ENCODE assay signal across 7 mouse cellular contexts in genomic region chr3:121291560-121292258, GRCm38 (mm10). TPM values are rescaled to one million over a fixed set of nuclear protein-coding genes. Genes with fewer than 3 reads are reported as not detected.
A peak's percentile ranks its signal among the peaks of the same experiment; 100 is the strongest.
DNase-seq lines count a peak whose midpoint lies in the region; ATAC-seq lines count a peak whose summit lies in the region.

Gene Alg14 (plus strand): TSS chr3:121291773.

- WGBS in embryonic facial prominence, embryonic 11.5 days, result under 1% methylated on average over 42 of the region's 42 CpGs
- WGBS in limb, embryonic 10.5 days, result under 1% methylated on average over 42 of the region's 42 CpGs
- WGBS in midbrain, embryonic 13.5 days, result under 1% methylated on average over 42 of the region's 42 CpGs

- no peaks in the 10 kb centered on the region for H3K9me3 ChIP-seq in embryonic facial prominence, embryonic 11.5 days (replicated peaks; ENCODE audit: control insufficient read depth, low read length)
- no peaks in the 10 kb centered on the region for H3K9me3 ChIP-seq in limb, embryonic 10.5 days (replicated peaks)
- H3K9me3 ChIP-seq in midbrain, embryonic 13.5 days, result no peaks in the 10 kb centered on the region

- H3K27ac ChIP-seq in embryonic facial prominence, embryonic 11.5 days (replicated peaks; ENCODE audit: low read depth, low read length), result peak within 1 kb of the TSS; percentile 85
- H3K27ac ChIP-seq in limb, embryonic 10.5 days, result peak within 1 kb of the TSS; percentile 90
- peak within 1 kb of the TSS; percentile 89 for H3K27ac ChIP-seq in midbrain, embryonic 13.5 days

- H3K4me2 ChIP-seq in embryonic facial prominence, embryonic 11.5 days (ENCODE audit: low read depth, low read length), result peak within 1 kb of the TSS; percentile 43
- H3K4me2 ChIP-seq in midbrain, embryonic 13.5 days (replicated peaks), result peak within 1 kb of the TSS; percentile 56

- no peaks in the 10 kb centered on the region for H3K4me1 ChIP-seq in embryonic facial prominence, embryonic 11.5 days (ENCODE audit: control insufficient read depth, insufficient read depth, low read length)
- peaks cover 6% of the 10 kb centered on the region for H3K4me1 ChIP-seq in limb, embryonic 10.5 days
- 0 out of 2 replicates have a peak, but pooled peaks cover 11% of the 10 kb centered on the region for H3K4me1 ChIP-seq in midbrain, embryonic 13.5 days (replicated peaks)

- DNase-seq in adrenal gland, postnatal 14 days, result peak; percentile 97
- peak; percentile 98 for DNase-seq in embryonic facial prominence, embryonic 11.5 days (ENCODE audit: low spot score)
- DNase-seq in kidney, adult 11 months, result peak; percentile 98
- DNase-seq in limb, embryonic 10.5 days (ENCODE audit: low spot score), result peak; percentile 90
- DNase-seq in spleen, adult 12 weeks (ENCODE audit: low spot score), result peak; percentile 95

- H3K27me3 ChIP-seq in embryonic facial prominence, embryonic 11.5 days (ENCODE audit: control insufficient read depth, insufficient read depth, low read length), result no peaks in the 10 kb centered on the region
- no peaks in the 10 kb centered on the region for H3K27me3 ChIP-seq in limb, embryonic 10.5 days (ENCODE audit: low read depth, poor library complexity, severe bottlenecking)
- H3K27me3 ChIP-seq in midbrain, embryonic 13.5 days, result no peaks in the 10 kb centered on the region

- peak within 1 kb of the TSS; percentile 46 for H3K4me3 ChIP-seq in embryonic facial prominence, embryonic 11.5 days (ENCODE audit: low read depth, low read length)
- peak within 1 kb of the TSS; percentile 70 for H3K4me3 ChIP-seq in limb, embryonic 10.5 days
- H3K4me3 ChIP-seq in midbrain, embryonic 13.5 days (replicated peaks), result peak within 1 kb of the TSS; percentile 54

- peak; percentile 94 for ATAC-seq in embryonic facial prominence, embryonic 11.5 days (replicated peaks; ENCODE audit: insufficient number of reproducible peaks, low FRiP score, low TSS enrichment, low read depth)
- ATAC-seq in granulocyte monocyte progenitor cell, adult 5-6 weeks (replicated peaks; ENCODE audit: poor library complexity, severe bottlenecking), result peak; percentile 92
- peak; percentile 98 for ATAC-seq in midbrain, embryonic 13.5 days

- no peaks in the 10 kb centered on the region for H3K36me3 ChIP-seq in embryonic facial prominence, embryonic 11.5 days (replicated peaks; ENCODE audit: control insufficient read depth, insufficient read depth, low read depth, low read length)
- no peaks in the 10 kb centered on the region for H3K36me3 ChIP-seq in limb, embryonic 10.5 days
- no peaks in the 10 kb centered on the region for H3K36me3 ChIP-seq in midbrain, embryonic 13.5 days

- peak within 1 kb of the TSS; percentile 57 for H3K9ac ChIP-seq in embryonic facial prominence, embryonic 11.5 days (replicated peaks; ENCODE audit: low read length)
- peak within 1 kb of the TSS; percentile 64 for H3K9ac ChIP-seq in midbrain, embryonic 13.5 days (replicated peaks)

RNA-seq across cellular contexts. Expression of gene Alg14, which starts in this region (rescaled TPM):
- 37.2 and 37.9 TPM in 2 replicates for total RNA-seq in adrenal gland, postnatal 14 days (2021)
- 35.4 and 35.6 TPM in 2 replicates for polyA plus RNA-seq in embryonic facial prominence, embryonic 11.5 days (2014; fragmentation: Nextera tagmentation; extraction: Ambion mirVana)
- total RNA-seq in granulocyte monocyte progenitor cell, adult 5-6 weeks (2014; fragmentation: Nextera tagmentation), result 20.4 and 28.5 TPM in 2 replicates
- 8.4 and 13.0 TPM in 2 replicates for total RNA-seq in granulocyte monocyte progenitor cell, adult 5-6 weeks (2017)
- polyA plus RNA-seq in limb, embryonic 10.5 days (2016; fragmentation: Nextera tagmentation; extraction: Ambion mirVana), result 26.0 and 35.0 TPM in 2 replicates
- 31.7 and 34.0 TPM in 2 replicates for polyA plus RNA-seq in midbrain, embryonic 13.5 days (2015; fragmentation: Nextera tagmentation; extraction: Ambion mirVana)

Comparison
In these comparisons a context has a peak if more than half of its experiments do, and no peak if none do; other contexts are left out.
1. Peak in every context shown above with its lines: DNase-seq, ATAC-seq, H3K4me3 ChIP-seq and H3K27ac ChIP-seq.